Mouse (Mus musculus): ENCODE data around the gene Mrpl50. TPM values are rescaled to one million over a fixed set of nuclear protein-coding genes. Genes with fewer than 3 reads are reported as not detected.

Mrpl50 gene
- polyA plus RNA-seq, 1 experiment from 2014 or later: 84.8 TPM

- Histone ChIP-seq H3K4me3 (no peak overlapping the region), H3K36me3 (no peaks in the 10 kb centered on the region), H3K9ac (no peak overlapping the region), H3K27ac (no peak overlapping the region), H3K9me3 (no peaks in the 10 kb centered on the region), H3K4me2 (no peak overlapping the region), H3K4me1 (no peaks in the 10 kb centered on the region), H3K27me3 (no peaks in the 10 kb centered on the region)
- WGBS: 90% methylated on average over 6 of the region's 6 CpGs
- ATAC-seq (ENCODE audit: insufficient number of reproducible peaks, insufficient read depth, low FRiP score, low TSS enrichment, low read depth): no peak
Measured at GRCm38 (mm10) chr4:49467360-49467759, 53.5 kb downstream of the Mrpl50 start.

Other genes with a start within 250 kb of the Mrpl50 start
- not detected in 2 replicates for gene Acnat2, start 112.9 kb downstream of the Mrpl50 start, polyA plus RNA-seq (2015; fragmentation: Nextera tagmentation; extraction: Ambion mirVana)
- 0.18 TPM in 1 of 2 replicates, not detected in the other for gene Acnat1, start 47.2 kb downstream of the Mrpl50 start, polyA plus RNA-seq (2015; fragmentation: Nextera tagmentation; extraction: Ambion mirVana)
- 0.21 TPM in 1 of 2 replicates, not detected in the other for gene Baat, start 14.5 kb downstream of the Mrpl50 start, polyA plus RNA-seq (2015; fragmentation: Nextera tagmentation; extraction: Ambion mirVana)
- 10.7 and 11.8 TPM in 2 replicates for gene Zfp189, start 83 bp upstream of the Mrpl50 start, polyA plus RNA-seq (2015; fragmentation: Nextera tagmentation; extraction: Ambion mirVana)
- 5.4 TPM in 1 of 2 replicates, not detected in the other for gene Aldob, start 28.5 kb upstream of the Mrpl50 start, polyA plus RNA-seq (2015; fragmentation: Nextera tagmentation; extraction: Ambion mirVana)
- gene Tmem246, start 76.8 kb upstream of the Mrpl50 start, polyA plus RNA-seq (2015; fragmentation: Nextera tagmentation; extraction: Ambion mirVana): 32.0 and 32.8 TPM in 2 replicates
- gene Rnf20, start 110.9 kb upstream of the Mrpl50 start, polyA plus RNA-seq (2015; fragmentation: Nextera tagmentation; extraction: Ambion mirVana): 48.0 and 49.9 TPM in 2 replicates
- 0.17 TPM in 1 of 2 replicates, not detected in the other for gene Ppp3r2, start 160.9 kb upstream of the Mrpl50 start, polyA plus RNA-seq (2015; fragmentation: Nextera tagmentation; extraction: Ambion mirVana)